16 mouse cellular contexts compared by ENCODE assay signal in the genomic region with DNA sequence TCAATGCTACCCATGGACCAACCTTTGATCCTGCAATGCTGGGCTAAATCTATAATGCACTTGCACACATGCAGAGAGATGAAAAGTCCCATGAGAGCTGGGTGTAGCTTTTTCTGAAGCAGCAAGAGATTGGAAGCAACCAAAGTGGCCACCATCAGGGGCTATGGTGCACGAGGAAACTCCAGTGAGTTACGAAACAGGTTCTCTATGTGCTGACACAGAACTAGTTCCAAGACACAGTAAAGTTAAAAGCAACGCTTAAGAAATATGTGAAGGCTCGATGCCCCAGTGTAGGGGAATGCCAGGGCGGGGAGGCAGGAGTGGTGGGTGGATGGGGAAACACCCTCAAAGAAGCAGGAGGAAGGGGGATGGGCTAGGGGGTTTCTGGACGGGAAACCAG. TPM values are rescaled to one million over a fixed set of nuclear protein-coding genes. Genes with fewer than 3 reads are reported as not detected.
"Had no signal": no experiment of that assay in that cellular context is flagged by ENCODE, and none has a peak within 500 bp of the region (broad histone marks: within the 10 kb centered on the region; RNA-seq: fewer than 3 reads in every experiment).

No protein-coding gene starts in this region.

- H3K27me3 ChIP-seq: lung, embryonic 15.5 days; megakaryocyte, embryonic 14.5 days; midbrain, embryonic 13.5 days; midbrain, embryonic 15.5 days; neural tube, embryonic 12.5 days had no signal

- H3K36me3 ChIP-seq: midbrain, embryonic 15.5 days had no signal

- DNase-seq: lung, adult 2 months; lung, postnatal 14 days; lung, postnatal 36 days; right cerebral cortex, postnatal 14 days; thymus, adult 18-20 months; thymus, postnatal 14 days; thymus, postnatal 36 days had no signal

- H3K9me3 ChIP-seq: lung, embryonic 15.5 days; megakaryocyte, embryonic 14.5 days; midbrain, embryonic 13.5 days; midbrain, embryonic 15.5 days; neural tube, embryonic 12.5 days had no signal

- H3K27ac ChIP-seq: lung, embryonic 15.5 days; macrophage; midbrain, embryonic 13.5 days; midbrain, embryonic 15.5 days; neural tube, embryonic 12.5 days had no signal

- H3K4me1 ChIP-seq: lung, embryonic 15.5 days; midbrain, embryonic 13.5 days; midbrain, embryonic 15.5 days; neural tube, embryonic 12.5 days had no signal

- H3K4me3 ChIP-seq: lung, embryonic 15.5 days; megakaryocyte, embryonic 14.5 days; midbrain, embryonic 13.5 days; midbrain, embryonic 15.5 days; neural tube, embryonic 12.5 days had no signal

RNA-seq across cellular contexts. Expression of gene Adamts7, which starts 45.8 kb away (rescaled TPM):
- total RNA-seq: megakaryocyte progenitor cell, adult 5-6 weeks; monocyte, adult 5-6 weeks; neutrophil, adult 5-6 weeks had no signal
- polyA plus RNA-seq: macrophage had no signal
